Mouse (Mus musculus) heart, postnatal 0 days (tissue): ENCODE data around the gene Srsf2. TPM values are rescaled to one million over a fixed set of nuclear protein-coding genes. Genes with fewer than 3 reads are reported as not detected.
A peak's percentile ranks its signal among the peaks of the same experiment; 100 is the strongest.

ENCODE experiments used
- ATAC-seq: fragments of 200-750 bp; cut with Nextera tagmentation; 2 replicates; pipeline ENCODE4 v1.8.0; 2017; ENCODE audit warnings: low read depth, moderate number of reproducible peaks, moderate library complexity; ENCODE audit not compliant: insufficient read depth
- DNase-seq: peaks from one replicate; pipeline ENCODE4 v3.0.0-alpha.2; 2016; ENCODE audit warnings: low spot score
- H3K27ac ChIP-seq: fragments of 300-500 bp; sonication (generic); 2 replicates; pipeline ENCODE4 v1.5.1; 2014; ENCODE audit warnings: low read depth, mild to moderate bottlenecking
- H3K27me3 ChIP-seq: fragments of 300-500 bp; sonication (generic); 2 replicates; pipeline ENCODE4 v1.6.1; 2014; ENCODE audit warnings: low read length, mixed read lengths; ENCODE audit not compliant: control insufficient read depth, insufficient read depth
- H3K36me3 ChIP-seq: fragments of 300-500 bp; sonication (generic); replicated peaks from 2 replicates; pipeline ENCODE4 v1.6.1; 2014; ENCODE audit warnings: low read length, mixed read lengths; ENCODE audit not compliant: control insufficient read depth, insufficient read depth
- H3K4me1 ChIP-seq: fragments of 300-500 bp; sonication (generic); 2 replicates; pipeline ENCODE4 v1.6.1; 2014; ENCODE audit warnings: antibody characterized with exemption; ENCODE audit not compliant: control insufficient read depth, insufficient read depth
- H3K4me2 ChIP-seq: fragments of 300-500 bp; sonication (generic); 2 replicates; pipeline ENCODE4 v1.6.1; 2014; ENCODE audit warnings: low read depth, mild to moderate bottlenecking, low read length, moderate library complexity
- H3K4me3 ChIP-seq: fragments of 300-500 bp; sonication (generic); 2 replicates; pipeline ENCODE4 v1.5.1; 2014; ENCODE audit warnings: low read depth, low read length
- H3K9ac ChIP-seq: fragments of 300-500 bp; sonication (generic); replicated peaks from 2 replicates; pipeline ENCODE4 v1.6.1; 2014; ENCODE audit warnings: low read depth, low read length, mixed read lengths
- H3K9me3 ChIP-seq: fragments of 300-500 bp; sonication (generic); replicated peaks from 2 replicates; pipeline ENCODE4 v1.6.1; 2016; ENCODE audit warnings: low read length; ENCODE audit not compliant: control insufficient read depth
- CTCF ChIP-seq: IDR thresholded peaks from 2 replicates; pipeline ENCODE4 v1.5.1; 2016; ENCODE audit warnings: antibody characterized with exemption, control low read depth, low read depth
- EP300 ChIP-seq: IDR thresholded peaks from 2 replicates; pipeline ENCODE4 v1.6.1; 2016; ENCODE audit warnings: antibody characterized with exemption, low read depth
- WGBS: fragments of 180-500 bp; shearing (Covaris S2); extraction: QIAGEN DNeasy Blood & Tissue Kit; methylation state at CpG from one replicate; pipeline ENCODE4 v1.1.7; 2014; 5-methylcytosine and 5-hydroxymethylcytosine counted together
- polyA plus RNA-seq: library from polyadenylated mRNA; unstranded; fragments of >200 nt; fragmentation: Nextera tagmentation; extraction: Ambion mirVana; gene quantifications from 2 replicates; pipeline ENCODE4 v1.2.1, GENCODE M21; 2015
- total RNA-seq: library from RNA; depleted of rRNA; stranded (reverse); fragments of >200 nt; gene quantifications from 2 replicates; pipeline ENCODE4 v1.2.3, GENCODE M21; 2014; ENCODE audit warnings: low replicate concordance

Srsf2 gene
- total and polyA plus RNA-seq, 2 experiments from 2014 or later, result 157 to 359 TPM

DNA sequence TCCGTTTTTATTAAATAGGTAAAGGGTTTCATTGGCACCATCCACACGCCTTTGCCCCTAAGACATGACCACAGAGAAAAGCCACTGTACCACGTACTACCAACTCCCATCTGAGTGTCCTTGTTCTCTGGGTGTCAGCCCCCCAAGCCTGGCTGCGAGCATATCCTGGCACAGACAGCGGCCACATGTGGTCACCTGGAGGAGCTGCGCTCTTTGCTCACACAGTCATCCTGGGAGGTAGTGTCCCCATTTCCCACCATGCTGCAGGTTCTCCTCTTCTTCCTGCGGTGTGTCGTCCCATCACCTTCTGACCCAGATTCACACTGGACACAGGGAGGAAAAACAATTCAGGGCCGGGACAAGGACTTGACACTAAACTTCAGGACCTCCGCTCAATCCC lies 15.5 kb downstream of the Srsf2 start:
- TF ChIP-seq CTCF (0 out of 2 replicates have a peak, but pooled peaks have one; percentile 5), EP300 (no peak)
- Histone ChIP-seq H3K4me3 (no peak overlapping the region), H3K9me3 (no peaks in the 10 kb centered on the region), H3K27ac (no peak overlapping the region), H3K9ac (no peak overlapping the region), H3K4me2 (no peak overlapping the region), H3K27me3 (no peaks in the 10 kb centered on the region), H3K36me3 (peaks cover 84% of the 10 kb centered on the region), H3K4me1 (peaks cover 18% of the 10 kb centered on the region)
- DNase-seq (no peak), ATAC-seq (no peak)
- WGBS, result 93% methylated on average over 10 of the region's 10 CpGs

DNA sequence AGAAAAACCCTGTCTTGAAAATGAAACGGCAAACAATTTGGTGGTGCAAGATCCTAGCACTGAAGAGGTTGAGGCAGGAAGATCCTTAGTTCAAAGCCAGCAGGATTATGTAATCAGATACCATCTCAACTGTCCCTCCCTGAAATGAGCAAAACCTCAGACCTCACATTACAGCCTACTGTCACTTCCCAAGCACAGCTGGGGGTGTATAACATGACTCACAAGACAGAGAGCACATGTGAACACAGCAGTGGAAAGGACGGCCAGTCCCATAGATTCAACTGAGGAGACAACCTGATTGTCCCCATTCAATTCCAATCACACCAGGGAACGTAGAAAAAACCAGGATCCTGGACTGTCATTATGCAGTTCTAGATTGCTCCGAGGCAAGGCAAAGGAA lies 16.6 kb downstream of the Srsf2 start:
- Histone ChIP-seq H3K9me3 (no peaks in the 10 kb centered on the region), H3K4me3 (no peak overlapping the region), H3K4me2 (no peak overlapping the region), H3K27ac (no peak overlapping the region), H3K36me3 (peaks cover 84% of the 10 kb centered on the region), H3K27me3 (no peaks in the 10 kb centered on the region), H3K9ac (no peak overlapping the region), H3K4me1 (peaks cover 12% of the 10 kb centered on the region)
- TF ChIP-seq CTCF (no peak), EP300 (no peak)
- DNase-seq (no peak), ATAC-seq (no peak)
- 93% methylated on average over 4 of the region's 4 CpGs for WGBS

DNA sequence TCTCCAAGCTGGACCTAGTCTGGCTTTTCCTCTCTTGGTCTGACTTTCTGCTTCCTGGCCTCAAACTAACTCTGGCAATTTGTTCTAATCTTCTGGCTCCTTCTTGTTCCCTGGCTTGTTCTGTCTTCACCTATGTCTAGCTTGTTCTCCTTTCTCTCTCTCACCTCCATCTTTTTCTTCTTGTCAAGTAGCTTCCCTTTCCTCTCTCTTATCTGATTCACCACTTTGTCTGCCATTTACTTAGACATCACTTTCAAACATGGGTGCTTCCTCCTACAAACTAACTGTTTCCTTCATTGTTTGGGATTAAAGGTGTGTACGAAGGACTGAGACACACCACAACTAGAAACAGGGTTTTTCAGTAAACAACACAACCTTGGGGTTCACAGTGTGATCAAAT lies 17.9 kb downstream of the Srsf2 start:
- Histone ChIP-seq H3K27me3 (no peaks in the 10 kb centered on the region), H3K27ac (no peak overlapping the region), H3K4me3 (no peak overlapping the region), H3K9me3 (no peaks in the 10 kb centered on the region), H3K36me3 (peaks cover 70% of the 10 kb centered on the region), H3K9ac (no peak overlapping the region), H3K4me1 (no peaks in the 10 kb centered on the region), H3K4me2 (no peak overlapping the region)
- DNase-seq (no peak), ATAC-seq (no peak)
- 93% methylated on average over 1 of the region's 1 CpGs for WGBS
- TF ChIP-seq EP300 (no peak), CTCF (no peak)

DNA sequence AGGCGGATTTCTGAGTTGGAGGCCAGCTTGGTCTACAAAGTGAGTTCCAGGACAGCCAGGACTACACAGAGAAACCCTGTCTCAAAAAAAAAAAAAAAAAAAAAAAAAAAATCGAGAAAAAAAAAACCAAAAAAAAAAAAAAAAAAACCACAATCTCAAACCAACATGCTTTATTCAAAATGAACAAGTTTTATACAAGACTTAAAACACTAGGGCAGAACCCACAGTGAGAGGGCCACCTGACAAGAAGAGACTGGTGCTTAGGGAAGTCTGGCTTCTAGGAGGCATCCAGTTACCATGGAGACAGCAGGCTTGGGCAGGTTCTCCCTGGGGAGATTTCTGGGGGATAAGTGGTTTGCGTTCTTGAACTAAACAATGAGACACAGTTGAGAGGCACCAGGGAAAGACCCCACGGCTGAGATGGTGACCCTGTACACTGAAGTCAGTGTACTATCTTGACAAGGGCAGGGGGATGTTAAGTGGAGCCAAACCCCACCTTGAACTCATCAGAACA lies 20.7 kb downstream of the Srsf2 start:
- H3K9ac ChIP-seq, result no peak overlapping the region

DNA sequence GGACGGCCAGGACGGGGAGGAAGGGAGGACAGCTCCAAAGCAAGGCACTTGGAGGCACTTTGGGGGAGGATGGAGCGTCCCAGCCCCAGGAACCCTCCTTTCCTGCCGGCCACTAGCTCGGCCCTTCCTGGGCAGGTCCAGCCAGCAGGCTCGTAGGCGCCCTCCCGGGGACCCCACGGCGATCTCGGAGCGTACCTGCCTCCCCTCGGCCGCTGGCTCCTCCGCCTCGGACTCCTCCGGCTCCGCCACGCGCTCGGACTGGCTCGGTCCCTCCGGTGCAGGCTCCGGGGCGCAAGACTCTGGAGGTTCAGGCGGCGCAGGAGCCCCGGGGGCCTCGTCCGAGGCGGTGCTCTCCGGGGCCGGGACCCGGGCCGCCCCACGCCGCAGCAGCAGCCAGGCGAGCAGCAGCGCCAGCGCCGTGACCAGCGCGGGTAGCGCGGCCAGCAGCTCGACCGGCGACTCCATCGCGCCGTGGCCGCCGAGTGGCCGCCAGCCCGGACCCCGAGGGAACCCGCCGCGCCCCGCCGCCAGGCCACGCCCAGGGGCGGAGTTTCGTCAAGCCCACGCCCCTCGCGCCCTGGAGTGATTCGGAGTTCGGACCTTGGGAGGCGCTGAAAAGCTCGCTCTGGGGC lies 25.2 kb downstream of the Srsf2 start, which contains the start of gene Mxra7:
Gene Mxra7, minus strand, starts transcription at position 513 of the 632 bp plus-strand sequence.
- Histone ChIP-seq H3K4me3 (peak within 1 kb of the TSS; percentile 64), H3K4me1 (peaks cover 8% of the 10 kb centered on the region), H3K27me3 (no peaks in the 10 kb centered on the region), H3K9me3 (no peaks in the 10 kb centered on the region), H3K4me2 (peak within 1 kb of the TSS; percentile 64), H3K36me3 (no peaks in the 10 kb centered on the region), H3K9ac (peak within 1 kb of the TSS; percentile 74), H3K27ac (peak within 1 kb of the TSS; percentile 81)
- no peak for TF ChIP-seq CTCF
- TF ChIP-seq EP300, result no peak
- ATAC-seq, result peak; percentile 77
- 2% methylated on average over 55 of the region's 71 CpGs for WGBS
- peak; percentile 61 for DNase-seq

More for the DNA sequence above, 20.7 kb downstream of the Srsf2 start:
- DNase-seq (no peak), ATAC-seq (no peak)
- H3K4me2 ChIP-seq, result no peak overlapping the region
- H3K36me3 ChIP-seq, result peaks cover 44% of the 10 kb centered on the region
- H3K4me1 ChIP-seq, result peaks cover 7% of the 10 kb centered on the region; the same call in 1 of the 2 replicates
- H3K27ac ChIP-seq, result no peak overlapping the region
- no peak for TF ChIP-seq EP300
- no peak for TF ChIP-seq CTCF
- no peaks in the 10 kb centered on the region for H3K9me3 ChIP-seq
- no peaks in the 10 kb centered on the region for H3K27me3 ChIP-seq
- no peak overlapping the region for H3K4me3 ChIP-seq
- 39% methylated on average over 3 of the region's 4 CpGs for WGBS
